Mouse (Mus musculus): ENCODE data around the gene Hnrnpk. TPM values are rescaled to one million over a fixed set of nuclear protein-coding genes. Genes with fewer than 3 reads are reported as not detected.
"Not testable (repeated sequence)": the region's sequence is repeated elsewhere in the genome, so short reads cannot be mapped to it uniquely, and the experiment has no call there.

Hnrnpk gene
- polyA plus RNA-seq, 1 experiment from 2014 or later: 1,425 TPM

DNA sequence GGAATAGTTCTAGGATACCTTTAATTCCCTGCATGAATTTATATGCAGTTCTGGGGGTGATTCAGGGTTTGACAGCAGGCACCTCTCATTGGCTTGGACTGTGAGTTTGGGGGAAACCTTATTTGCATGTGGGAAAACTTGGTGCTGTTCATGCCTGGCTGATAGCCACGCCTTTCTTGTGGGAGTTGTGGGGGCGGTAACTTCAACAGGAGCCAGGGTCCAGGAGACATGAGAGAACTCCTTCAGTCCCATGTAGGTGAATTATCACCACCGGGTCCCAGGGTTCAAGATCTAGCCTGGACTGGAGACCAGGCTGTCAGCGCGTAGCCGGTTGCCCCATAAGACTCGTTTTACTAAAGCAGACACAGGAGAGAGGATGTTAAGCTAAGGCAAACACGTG is 38.0 kb downstream of the Hnrnpk start:
- not testable (repeated sequence) for H3K4me2 ChIP-seq (replicated peaks; ENCODE audit: low read depth, low read length); H3K9me3 ChIP-seq (ENCODE audit: control insufficient read depth, low read depth, low read length); H3K4me3 ChIP-seq (ENCODE audit: low read depth, low read length); H3K4me1 ChIP-seq (ENCODE audit: control insufficient read depth, insufficient read depth, low read length); ATAC-seq (ENCODE audit: insufficient number of reproducible peaks, insufficient read depth, low FRiP score, low read depth); H3K27me3 ChIP-seq (ENCODE audit: control insufficient read depth, insufficient read depth, low read length); H3K9ac ChIP-seq (replicated peaks; ENCODE audit: low read depth, low read length); H3K27ac ChIP-seq (ENCODE audit: low read length); H3K36me3 ChIP-seq (ENCODE audit: control insufficient read depth, insufficient read depth, low read length)
- WGBS: 72% methylated on average over 8 of the region's 8 CpGs

- Histone ChIP-seq H3K4me1 (ENCODE audit: control insufficient read depth, insufficient read depth, low read length) (no peaks in the 10 kb centered on the region), H3K27ac (ENCODE audit: low read length) (no peak overlapping the region), H3K9me3 (ENCODE audit: control insufficient read depth, low read depth, low read length) (no peaks in the 10 kb centered on the region; the same call in 1 of the 2 replicates), H3K27me3 (ENCODE audit: control insufficient read depth, insufficient read depth, low read length) (no peaks in the 10 kb centered on the region), H3K4me2 (replicated peaks; ENCODE audit: low read depth, low read length) (no peak overlapping the region), H3K4me3 (ENCODE audit: low read depth, low read length) (no peak overlapping the region), H3K9ac (replicated peaks; ENCODE audit: low read depth, low read length) (no peak overlapping the region), H3K36me3 (ENCODE audit: control insufficient read depth, insufficient read depth, low read length) (no peaks in the 10 kb centered on the region)
- no peak for ATAC-seq (ENCODE audit: insufficient number of reproducible peaks, insufficient read depth, low FRiP score, low read depth)
- 74% methylated on average over 8 of the region's 8 CpGs for WGBS
Observed at GRCm38 (mm10) chr13:58364353-58365175, 38.6 kb downstream of the Hnrnpk start.

DNA sequence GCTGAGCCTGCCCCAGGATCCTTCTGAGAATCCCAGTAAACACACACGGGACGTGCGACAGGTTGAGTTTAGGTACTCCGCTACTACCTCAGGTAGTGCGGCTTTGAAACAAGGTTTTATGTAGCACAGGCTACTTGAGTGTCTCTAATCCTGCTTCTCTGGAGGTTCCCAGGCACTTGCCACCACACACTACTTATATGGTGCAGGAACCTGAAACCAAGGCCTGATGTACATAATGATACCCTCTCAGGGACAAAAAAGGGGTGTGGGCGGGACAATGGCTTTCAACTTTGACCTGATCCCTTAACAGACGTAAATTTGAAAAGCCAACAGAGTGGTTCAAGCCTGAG is 43.9 kb downstream of the Hnrnpk start:
- no peaks in the 10 kb centered on the region; the same call in 1 of the 2 replicates for H3K9me3 ChIP-seq (ENCODE audit: control insufficient read depth, low read depth, low read length)
- peak overlapping the region; percentile 89 for H3K4me2 ChIP-seq (replicated peaks; ENCODE audit: low read depth, low read length)
- H3K4me3 ChIP-seq (ENCODE audit: low read depth, low read length): peak overlapping the region; percentile 50
- no peaks in the 10 kb centered on the region for H3K4me1 ChIP-seq (ENCODE audit: control insufficient read depth, insufficient read depth, low read length)
- no peaks in the 10 kb centered on the region for H3K36me3 ChIP-seq (ENCODE audit: control insufficient read depth, insufficient read depth, low read length)
- H3K27ac ChIP-seq (ENCODE audit: low read length): peak overlapping the region; percentile 52; the same call in 1 of the 2 replicates
- no peaks in the 10 kb centered on the region for H3K27me3 ChIP-seq (ENCODE audit: control insufficient read depth, insufficient read depth, low read length)
- WGBS: 2% methylated on average over 7 of the region's 7 CpGs
- 0 out of 2 replicates have a peak overlapping the region, but pooled peaks have one; percentile 6 for H3K9ac ChIP-seq (replicated peaks; ENCODE audit: low read depth, low read length)
- peak; percentile 63 for ATAC-seq (ENCODE audit: insufficient number of reproducible peaks, insufficient read depth, low FRiP score, low read depth)

GRCm38 (mm10) chr13:58358629-58359303 is 44.4 kb downstream of the Hnrnpk start, which contains the start of gene Kif27:
Kif27 (minus strand) TSS chr13:58359122.
- peak within 1 kb of the TSS; percentile 52; the same call in 1 of the 2 replicates for H3K27ac ChIP-seq (ENCODE audit: low read length)
- ATAC-seq (ENCODE audit: insufficient number of reproducible peaks, insufficient read depth, low FRiP score, low read depth): peak; percentile 99
- under 1% methylated on average over 75 of the region's 85 CpGs for WGBS

DNA sequence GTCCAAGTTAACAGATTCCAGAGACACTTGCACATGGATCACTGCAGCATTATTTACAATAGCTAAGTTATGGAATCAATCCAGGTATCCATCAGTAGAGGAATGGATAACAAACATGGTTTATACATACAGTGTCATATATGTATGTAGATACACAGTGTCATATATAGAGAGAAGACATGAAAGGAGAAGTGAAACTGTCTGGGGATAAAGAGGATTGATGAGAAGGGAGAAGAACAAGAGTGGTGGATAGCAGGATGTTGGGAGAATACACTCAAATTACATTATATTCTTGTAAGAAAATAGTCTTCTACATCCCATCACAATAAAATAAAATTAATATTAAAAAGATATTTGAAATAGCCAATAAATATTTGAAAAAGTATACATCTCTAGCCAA is 50.1 kb downstream of the Hnrnpk start:
- no peak for ATAC-seq (ENCODE audit: insufficient number of reproducible peaks, insufficient read depth, low FRiP score, low read depth)
- H3K36me3 ChIP-seq (ENCODE audit: control insufficient read depth, insufficient read depth, low read length): no peaks in the 10 kb centered on the region
- H3K9ac ChIP-seq (replicated peaks; ENCODE audit: low read depth, low read length): no peak overlapping the region
- no peak overlapping the region for H3K4me2 ChIP-seq (replicated peaks; ENCODE audit: low read depth, low read length)
- no peaks in the 10 kb centered on the region for H3K4me1 ChIP-seq (ENCODE audit: control insufficient read depth, insufficient read depth, low read length)
- no peaks in the 10 kb centered on the region for H3K27me3 ChIP-seq (ENCODE audit: control insufficient read depth, insufficient read depth, low read length)
- H3K4me3 ChIP-seq (ENCODE audit: low read depth, low read length): no peak overlapping the region
- no peaks in the 10 kb centered on the region for H3K9me3 ChIP-seq (ENCODE audit: control insufficient read depth, low read depth, low read length)
- H3K27ac ChIP-seq (ENCODE audit: low read length): no peak overlapping the region

More at GRCm38 (mm10) chr13:58358629-58359303, 44.4 kb downstream of the Hnrnpk start, which contains the start of gene Kif27:
- Histone ChIP-seq H3K9ac (replicated peaks; ENCODE audit: low read depth, low read length) (peak within 1 kb of the TSS; percentile 26), H3K27me3 (ENCODE audit: control insufficient read depth, insufficient read depth, low read length) (no peaks in the 10 kb centered on the region), H3K9me3 (ENCODE audit: control insufficient read depth, low read depth, low read length) (no peaks in the 10 kb centered on the region; the same call in 1 of the 2 replicates), H3K4me3 (ENCODE audit: low read depth, low read length) (peak within 1 kb of the TSS; percentile 50), H3K36me3 (ENCODE audit: control insufficient read depth, insufficient read depth, low read length) (no peaks in the 10 kb centered on the region), H3K4me1 (ENCODE audit: control insufficient read depth, insufficient read depth, low read length) (no peaks in the 10 kb centered on the region), H3K4me2 (replicated peaks; ENCODE audit: low read depth, low read length) (peak within 1 kb of the TSS; percentile 89)

DNA sequence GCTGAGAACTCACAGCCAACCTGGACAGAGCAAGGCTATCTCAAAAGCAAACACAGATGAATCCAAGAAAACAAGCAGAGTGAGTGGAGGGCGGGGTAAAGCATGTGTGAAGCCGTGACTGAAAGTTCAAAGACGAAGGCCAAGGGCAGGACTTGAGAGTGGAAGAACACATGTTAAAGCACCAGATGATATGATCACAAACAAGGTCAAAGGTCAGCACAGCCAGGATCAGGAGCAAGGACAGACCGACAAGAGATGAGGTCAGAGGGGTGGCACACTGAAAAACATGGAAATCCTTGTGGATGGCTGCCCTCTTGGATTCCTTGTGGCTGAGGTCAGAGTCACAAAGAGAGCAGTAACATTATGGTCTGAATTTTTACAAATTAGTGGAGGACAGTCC is 52.5 kb downstream of the Hnrnpk start:
- no peak for ATAC-seq (ENCODE audit: insufficient number of reproducible peaks, insufficient read depth, low FRiP score, low read depth)
- no peak overlapping the region for H3K4me2 ChIP-seq (replicated peaks; ENCODE audit: low read depth, low read length)
- H3K36me3 ChIP-seq (ENCODE audit: control insufficient read depth, insufficient read depth, low read length): no peaks in the 10 kb centered on the region
- H3K4me1 ChIP-seq (ENCODE audit: control insufficient read depth, insufficient read depth, low read length): no peaks in the 10 kb centered on the region
- H3K4me3 ChIP-seq (ENCODE audit: low read depth, low read length): no peak overlapping the region
- no peak overlapping the region for H3K9ac ChIP-seq (replicated peaks; ENCODE audit: low read depth, low read length)
- no peaks in the 10 kb centered on the region for H3K9me3 ChIP-seq (ENCODE audit: control insufficient read depth, low read depth, low read length)
- no peaks in the 10 kb centered on the region for H3K27me3 ChIP-seq (ENCODE audit: control insufficient read depth, insufficient read depth, low read length)
- WGBS: 58% methylated on average over 4 of the region's 4 CpGs
- no peak overlapping the region for H3K27ac ChIP-seq (ENCODE audit: low read length)

DNA sequence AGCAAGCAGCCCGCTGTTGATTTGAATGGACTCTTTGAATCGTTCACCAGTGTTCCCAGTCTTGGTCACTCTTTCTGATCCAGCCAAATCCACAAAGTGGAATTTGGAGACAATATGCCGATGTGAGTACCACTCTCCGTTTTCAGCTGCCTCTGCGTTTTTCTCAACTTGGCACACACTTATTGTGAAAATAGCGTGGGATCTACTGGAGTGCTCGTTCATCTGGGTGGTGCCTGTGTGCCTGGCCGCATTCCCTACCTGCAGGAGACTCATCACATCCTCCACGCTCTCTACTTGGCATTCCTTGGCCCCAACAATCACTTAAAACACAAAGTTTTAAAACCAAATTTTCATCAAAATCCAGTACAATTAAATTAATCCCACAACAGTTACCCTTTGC is 58.6 kb downstream of the Hnrnpk start:
- H3K4me3 ChIP-seq (ENCODE audit: low read depth, low read length): no peak overlapping the region
- H3K4me1 ChIP-seq (ENCODE audit: control insufficient read depth, insufficient read depth, low read length): no peaks in the 10 kb centered on the region
- no peak overlapping the region for H3K9ac ChIP-seq (replicated peaks; ENCODE audit: low read depth, low read length)
- no peaks in the 10 kb centered on the region for H3K36me3 ChIP-seq (ENCODE audit: control insufficient read depth, insufficient read depth, low read length)
- ATAC-seq (ENCODE audit: insufficient number of reproducible peaks, insufficient read depth, low FRiP score, low read depth): no peak
- H3K4me2 ChIP-seq (replicated peaks; ENCODE audit: low read depth, low read length): no peak overlapping the region
- no peaks in the 10 kb centered on the region for H3K9me3 ChIP-seq (ENCODE audit: control insufficient read depth, low read depth, low read length)
- no peak overlapping the region for H3K27ac ChIP-seq (ENCODE audit: low read length)
- H3K27me3 ChIP-seq (ENCODE audit: control insufficient read depth, insufficient read depth, low read length): no peaks in the 10 kb centered on the region
- 83% methylated on average over 9 of the region's 9 CpGs for WGBS

Data from stomach, embryonic 14.5 days (tissue).